Mouse (Mus musculus) limb, embryonic 10.5 days (tissue): Measurements from ENCODE around the gene Zfp990. TPM values are rescaled to one million over a fixed set of nuclear protein-coding genes. Genes with fewer than 3 reads are reported as not detected.
"Not testable (repeated sequence)": the region's sequence is repeated elsewhere in the genome, so short reads cannot be mapped to it uniquely, and the experiment has no call there.

Experiments
- DNase-seq: peaks from one replicate; pipeline ENCODE4 v3.0.0-alpha.2; 2017; ENCODE audit warnings: low spot score
- H3K27ac ChIP-seq: fragments of 300-500 bp; sonication (generic); 2 replicates; pipeline ENCODE4 v1.5.1; 2016; ENCODE audit warnings: mild to moderate bottlenecking
- H3K27me3 ChIP-seq: fragments of 300-500 bp; sonication (generic); 2 replicates; pipeline ENCODE4 v1.6.1; 2016; ENCODE audit warnings: low read depth, mild to moderate bottlenecking; ENCODE audit not compliant: poor library complexity, severe bottlenecking
- H3K36me3 ChIP-seq: fragments of 300-500 bp; sonication (generic); 2 replicates; pipeline ENCODE4 v1.6.1; 2016; ENCODE audit warnings: mild to moderate bottlenecking, moderate library complexity
- H3K4me1 ChIP-seq: fragments of 300-500 bp; sonication (generic); 2 replicates; pipeline ENCODE4 v1.6.1; 2016
- H3K4me3 ChIP-seq: fragments of 300-500 bp; sonication (generic); 2 replicates; pipeline ENCODE4 v1.5.1; 2016; ENCODE audit warnings: mild to moderate bottlenecking, moderate library complexity
- H3K9me3 ChIP-seq: fragments of 300-500 bp; sonication (generic); replicated peaks from 2 replicates; pipeline ENCODE4 v1.6.1; 2016; ENCODE audit warnings: mild to moderate bottlenecking
- WGBS: fragments of 180-500 bp; shearing (Covaris S2); methylation state at CpG from one replicate; pipeline ENCODE4 v1.1.7; 2016; 5-methylcytosine and 5-hydroxymethylcytosine counted together
- polyA plus RNA-seq: library from polyadenylated mRNA; unstranded; fragments of >200 nt; fragmentation: Nextera tagmentation; extraction: Ambion mirVana; gene quantifications from 2 replicates; pipeline ENCODE4 v1.2.1, GENCODE M21; 2016

The Zfp990 gene
- polyA plus RNA-seq: 0.11 and 0.15 TPM in 2 replicates

GRCm38 (mm10) chr4:145510459-145510858 is at the start of gene Zfp990:
TSS of gene Zfp990 (plus strand) at chr4:145510759.
- H3K36me3 ChIP-seq, H3K4me3 ChIP-seq, H3K4me1 ChIP-seq, H3K27ac ChIP-seq, H3K27me3 ChIP-seq, H3K9me3 ChIP-seq, DNase-seq: not testable (repeated sequence)
- WGBS: 92% methylated on average over 4 of the region's 4 CpGs

GRCm38 (mm10) chr4:145463553-145464253 is 46.9 kb upstream of the Zfp990 start:
- not testable (repeated sequence) for H3K27ac ChIP-seq, H3K36me3 ChIP-seq, H3K4me1 ChIP-seq, H3K27me3 ChIP-seq, H3K9me3 ChIP-seq
- DNase-seq: peak; percentile 60
- H3K4me3 ChIP-seq: peak overlapping the region; percentile 51
- WGBS: 15% methylated on average over 68 of the region's 68 CpGs

DNA sequence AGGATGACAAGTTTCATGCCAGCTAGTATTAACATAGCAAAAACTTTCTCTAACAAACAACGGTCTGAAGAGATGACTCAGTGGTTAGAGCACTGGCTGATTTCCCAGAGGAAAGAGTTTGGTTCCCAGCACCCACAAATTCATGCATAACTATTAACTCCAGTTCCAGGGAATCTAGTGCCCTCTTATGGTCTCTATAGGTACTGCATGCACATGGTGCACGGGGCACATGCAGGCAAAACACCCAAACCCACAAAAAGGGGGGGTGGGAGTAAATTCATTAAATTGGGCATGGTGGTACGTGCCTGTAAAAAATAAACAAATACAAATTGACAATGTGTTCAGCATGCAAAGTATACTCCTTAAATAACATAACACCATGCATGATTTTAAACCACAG is 32.4 kb upstream of the Zfp990 start:
- DNase-seq: no peak
- Histone ChIP-seq H3K36me3 (no peaks in the 10 kb centered on the region), H3K27ac (no peak overlapping the region), H3K4me3 (no peak overlapping the region), H3K27me3 (no peaks in the 10 kb centered on the region), H3K9me3 (no peaks in the 10 kb centered on the region; the same call in 1 of the 2 replicates), H3K4me1 (no peaks in the 10 kb centered on the region)
- WGBS: 88% methylated on average over 3 of the region's 3 CpGs

DNA sequence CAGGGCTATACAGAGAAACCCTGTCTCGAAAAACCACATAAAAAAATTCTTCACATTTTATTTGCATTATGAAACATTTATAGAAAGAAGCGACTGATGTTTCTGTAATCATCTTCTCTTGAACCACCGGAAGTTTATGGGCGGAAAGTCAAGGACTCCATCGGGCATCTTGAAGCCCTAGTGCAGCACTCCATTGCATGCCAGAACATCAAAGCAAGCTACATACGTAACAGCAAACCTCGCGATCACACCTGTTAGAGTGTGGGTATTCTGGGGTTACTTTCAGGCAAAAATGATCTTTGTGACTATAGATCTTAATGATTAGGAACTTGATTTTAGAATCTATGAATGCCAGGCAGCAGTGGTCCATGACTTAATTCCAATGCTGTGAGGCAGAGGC is 29.9 kb upstream of the Zfp990 start:
- not testable (repeated sequence) for H3K4me3 ChIP-seq, H3K27ac ChIP-seq, H3K9me3 ChIP-seq, H3K36me3 ChIP-seq, DNase-seq, H3K4me1 ChIP-seq, H3K27me3 ChIP-seq
- WGBS: 95% methylated on average over 8 of the region's 8 CpGs

GRCm38 (mm10) chr4:145489396-145489795 is 21.2 kb upstream of the Zfp990 start:
- no peak for DNase-seq
- no peaks in the 10 kb centered on the region for H3K4me1 ChIP-seq
- no peaks in the 10 kb centered on the region for H3K36me3 ChIP-seq
- H3K27ac ChIP-seq: no peak overlapping the region
- no peaks in the 10 kb centered on the region for H3K27me3 ChIP-seq
- no peaks in the 10 kb centered on the region for H3K9me3 ChIP-seq
- H3K4me3 ChIP-seq: no peak overlapping the region

GRCm38 (mm10) chr4:145492132-145492531 is 18.4 kb upstream of the Zfp990 start:
- Histone ChIP-seq H3K4me3 (no peak overlapping the region), H3K9me3 (no peaks in the 10 kb centered on the region), H3K27me3 (no peaks in the 10 kb centered on the region), H3K36me3 (no peaks in the 10 kb centered on the region), H3K4me1 (no peaks in the 10 kb centered on the region), H3K27ac (no peak overlapping the region)
- 81% methylated on average over 11 of the region's 11 CpGs for WGBS
- DNase-seq: no peak

- WGBS: 71% methylated on average over 2 of the region's 2 CpGs
- not testable (repeated sequence) for H3K4me3 ChIP-seq, H3K4me1 ChIP-seq, DNase-seq, H3K9me3 ChIP-seq, H3K27ac ChIP-seq, H3K36me3 ChIP-seq, H3K27me3 ChIP-seq
Observed at GRCm38 (mm10) chr4:145493316-145493715, 17.2 kb upstream of the Zfp990 start.

GRCm38 (mm10) chr4:145514637-145515036 is 4.1 kb downstream of the Zfp990 start:
- WGBS: 57% methylated on average over 2 of the region's 2 CpGs
- not testable (repeated sequence) for H3K9me3 ChIP-seq, H3K4me1 ChIP-seq, H3K36me3 ChIP-seq, H3K27ac ChIP-seq, H3K27me3 ChIP-seq, DNase-seq, H3K4me3 ChIP-seq

DNA sequence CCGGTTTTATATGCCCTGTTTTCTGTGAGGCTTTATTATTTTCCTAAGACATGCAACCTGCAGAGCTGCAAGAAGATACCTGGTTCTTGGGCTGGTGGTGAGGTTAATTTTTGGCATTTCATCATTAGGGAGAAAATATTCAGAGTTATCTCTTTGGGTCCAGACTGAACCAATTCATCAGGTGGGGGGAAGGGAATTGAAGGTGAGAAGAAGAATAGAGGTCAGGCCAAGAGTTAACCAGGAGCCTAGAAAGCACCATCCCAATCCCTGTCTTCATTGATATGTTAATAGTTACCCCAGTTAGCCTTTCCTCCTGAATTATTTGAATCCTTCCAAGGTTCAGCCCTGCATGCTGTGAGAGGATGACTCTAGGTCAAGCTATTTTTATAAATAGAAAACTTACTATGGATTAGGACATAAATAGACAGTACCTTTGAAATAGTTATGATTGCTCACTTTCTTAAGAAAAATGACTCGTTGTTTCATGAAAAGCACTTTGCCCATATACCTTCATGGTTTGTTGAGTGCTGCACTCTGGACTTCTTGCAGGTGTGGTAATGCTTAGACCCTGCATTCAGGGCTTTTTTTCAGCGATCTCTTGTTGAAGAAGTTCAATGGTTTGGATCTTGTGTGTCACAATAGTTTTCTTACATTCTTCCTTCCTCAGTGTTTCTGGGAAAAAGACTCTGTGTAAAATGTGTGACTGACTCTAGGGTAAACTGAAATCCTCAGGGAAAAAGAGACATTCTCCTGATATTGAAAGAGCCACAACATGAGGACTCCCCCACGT is 5.4 kb downstream of the Zfp990 start:
- H3K9me3 ChIP-seq, DNase-seq, H3K27me3 ChIP-seq, H3K36me3 ChIP-seq, H3K4me3 ChIP-seq, H3K4me1 ChIP-seq, H3K27ac ChIP-seq: not testable (repeated sequence)
- 90% methylated on average over 4 of the region's 4 CpGs for WGBS

GRCm38 (mm10) chr4:145517391-145517790 is 6.8 kb downstream of the Zfp990 start:
- not testable (repeated sequence) for H3K36me3 ChIP-seq, H3K4me1 ChIP-seq, H3K9me3 ChIP-seq, H3K27ac ChIP-seq, H3K27me3 ChIP-seq, DNase-seq, H3K4me3 ChIP-seq
- WGBS: 92% methylated on average over 1 of the region's 1 CpGs

DNA sequence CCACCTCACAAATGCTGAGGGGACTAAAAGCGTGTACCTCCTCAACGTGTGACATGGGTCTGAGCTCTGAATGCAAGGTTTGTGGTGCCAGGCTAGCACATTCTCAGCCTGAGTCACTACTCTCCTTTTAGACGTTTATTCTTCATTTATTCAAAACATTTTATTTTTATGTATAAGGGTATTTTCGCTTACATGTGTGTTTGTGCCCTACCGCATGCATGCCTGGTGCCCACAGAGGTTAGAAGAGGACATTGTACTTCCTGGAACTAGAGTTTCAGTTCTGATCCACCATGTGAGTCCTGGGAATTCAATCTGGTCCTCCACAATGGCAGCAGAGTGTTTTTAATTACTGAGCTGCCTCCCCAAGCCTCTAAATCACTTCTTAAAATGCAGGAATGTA is 33.3 kb downstream of the Zfp990 start:
- not testable (repeated sequence) for H3K4me1 ChIP-seq, H3K27me3 ChIP-seq, H3K36me3 ChIP-seq, H3K9me3 ChIP-seq, DNase-seq, H3K27ac ChIP-seq, H3K4me3 ChIP-seq
- WGBS: 83% methylated on average over 5 of the region's 5 CpGs

DNA sequence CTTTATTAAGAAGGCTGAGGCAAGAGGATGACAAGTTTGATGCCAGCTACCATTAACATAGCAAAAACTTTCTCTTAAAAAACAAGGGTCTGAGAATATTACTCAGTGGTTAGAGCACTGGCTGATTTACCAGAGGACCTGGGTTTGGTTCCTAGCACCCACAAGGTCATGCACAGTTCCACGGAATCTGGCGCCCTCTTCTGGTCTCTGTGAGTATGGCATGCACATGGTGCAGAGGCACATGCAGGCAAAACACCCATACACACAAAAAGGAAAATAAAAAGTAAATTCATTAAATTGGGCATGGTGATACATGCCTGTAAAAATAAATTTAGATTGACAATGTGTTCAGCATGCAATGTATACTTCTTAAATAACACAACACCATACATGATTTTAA is 34.5 kb downstream of the Zfp990 start:
- H3K4me3 ChIP-seq, H3K4me1 ChIP-seq, H3K27me3 ChIP-seq, DNase-seq, H3K36me3 ChIP-seq, H3K27ac ChIP-seq, H3K9me3 ChIP-seq: not testable (repeated sequence)
- 37% methylated on average over 2 of the region's 2 CpGs for WGBS

DNA sequence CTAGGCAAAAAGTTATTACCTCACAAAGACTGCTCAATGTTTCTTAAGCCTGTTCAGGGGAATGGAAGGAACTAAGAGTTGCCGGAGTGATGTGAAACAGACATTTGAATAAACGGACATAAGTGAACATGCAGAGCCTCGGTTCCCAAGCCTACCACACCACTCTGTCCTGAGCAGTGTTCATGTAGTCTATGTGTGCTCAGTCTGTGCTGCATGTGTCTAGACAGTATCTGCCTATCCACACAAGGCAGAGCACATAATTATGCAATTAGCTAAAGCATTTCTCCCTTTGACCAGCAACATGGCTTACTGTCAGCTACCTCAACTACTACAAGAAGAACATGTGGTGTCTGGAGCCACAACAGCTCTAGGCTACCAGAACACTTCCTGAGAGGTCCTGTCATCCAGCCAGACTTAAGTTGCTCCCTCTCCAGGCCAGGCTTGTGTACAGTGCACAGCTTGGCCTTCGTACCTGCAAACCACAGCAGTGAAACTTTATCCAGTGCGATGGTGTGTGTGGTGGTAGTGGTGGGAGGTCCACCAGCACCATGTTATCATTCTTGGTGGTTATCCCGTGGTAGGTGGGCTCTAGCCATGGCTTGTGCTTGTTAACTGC is 35.3 kb downstream of the Zfp990 start:
- not testable (repeated sequence) for H3K36me3 ChIP-seq, H3K9me3 ChIP-seq, H3K27ac ChIP-seq, H3K4me1 ChIP-seq, DNase-seq, H3K4me3 ChIP-seq, H3K27me3 ChIP-seq
- WGBS: 79% methylated on average over 6 of the region's 6 CpGs
